Mouse (Mus musculus) left cerebral cortex, adult 11 months (tissue): ENCODE measurements at regions not wholly inside any gene's neighbourhood (a gene's known extent, or its start where the extent isn't known, plus 50 kb on each side); places are given as distances from the start of the nearest gene placed in this dataset.
A peak's percentile ranks its signal among the peaks of the same experiment; 100 is the strongest.

Experiments used
- DNase-seq: peaks from one replicate; pipeline ENCODE4 v3.0.0; 2022; ENCODE audit warnings: low spot score

DNA sequence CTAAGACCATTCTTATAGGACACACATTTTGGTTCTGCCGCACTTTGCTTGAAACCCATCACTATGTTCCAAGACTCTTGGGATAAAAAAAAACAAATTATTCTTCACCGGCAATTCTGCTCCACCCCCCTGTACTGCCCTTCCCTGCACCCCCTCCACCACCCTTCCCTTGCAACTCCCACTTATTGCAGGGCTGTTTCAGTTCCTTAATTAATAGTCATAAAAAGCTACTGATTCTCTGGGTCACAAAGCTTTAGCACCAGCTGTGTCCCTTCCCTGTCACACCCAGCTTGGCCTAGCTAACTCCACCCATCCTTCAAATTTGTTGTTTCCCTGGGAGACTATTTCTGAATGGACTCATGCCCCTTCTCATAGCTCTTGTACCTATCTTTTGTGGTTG is 687.4 kb downstream of the Gm826 start:
- no peak for DNase-seq

DNA sequence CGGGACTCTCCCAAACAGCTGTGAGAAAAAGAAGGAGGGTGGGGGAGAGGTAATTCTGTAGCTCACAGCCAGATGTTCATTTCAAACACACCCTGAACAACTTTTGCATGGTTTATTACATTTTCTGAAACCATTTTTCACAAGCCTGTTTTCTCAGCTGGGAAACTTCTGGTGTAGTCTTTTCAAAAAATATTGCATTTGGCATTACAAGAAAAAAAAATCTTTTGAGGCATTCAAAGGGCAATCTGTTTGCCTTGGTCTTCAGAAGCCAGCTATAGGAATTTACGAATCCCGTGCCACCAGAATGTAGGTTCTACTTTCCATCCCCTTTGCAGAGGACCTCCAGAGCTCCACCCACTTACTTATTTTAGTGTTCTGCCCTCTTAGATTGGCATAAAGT is 681.7 kb downstream of the Gm826 start:
- no peak for DNase-seq

DNA sequence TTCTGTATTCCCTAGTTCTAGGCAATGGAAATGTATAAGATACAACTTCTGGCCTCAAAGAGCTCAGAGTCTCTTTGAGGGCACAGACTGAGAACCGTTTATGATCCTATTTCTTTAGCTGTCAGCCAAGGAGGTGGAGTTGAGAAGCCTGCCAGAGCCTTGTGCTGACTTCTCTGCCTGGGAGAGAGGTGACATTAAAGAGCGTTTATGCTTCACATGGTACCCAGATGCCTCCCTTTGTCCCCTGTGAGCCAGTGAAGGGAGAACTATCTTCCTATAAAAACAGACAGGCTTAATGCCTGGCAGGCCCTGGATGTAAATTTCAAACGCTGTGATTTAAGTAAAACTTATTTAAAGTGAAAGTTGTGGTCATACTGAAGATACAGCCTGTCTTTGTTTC is 657.1 kb downstream of the Gm826 start:
- DNase-seq = no peak

DNA sequence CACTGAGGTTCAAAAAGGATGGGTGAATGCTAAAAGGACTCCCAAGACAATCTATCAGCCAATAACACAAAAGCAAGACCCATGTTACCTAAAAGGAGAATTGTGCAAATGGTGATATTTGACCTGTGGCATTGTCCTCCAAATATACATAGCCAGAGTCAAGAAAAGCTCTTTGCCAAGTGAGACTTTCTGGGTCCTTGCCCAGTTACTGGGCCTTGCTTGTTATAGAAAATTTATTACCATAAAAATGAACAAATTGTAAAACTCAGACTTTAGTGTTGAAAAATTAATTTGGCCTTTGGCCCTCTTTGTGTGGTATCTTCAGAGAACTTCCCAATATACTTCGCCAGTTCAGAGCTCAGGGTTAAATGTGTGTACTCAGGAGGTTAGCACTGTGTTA is 653.3 kb downstream of the Gm826 start:
- no peak for DNase-seq

DNA sequence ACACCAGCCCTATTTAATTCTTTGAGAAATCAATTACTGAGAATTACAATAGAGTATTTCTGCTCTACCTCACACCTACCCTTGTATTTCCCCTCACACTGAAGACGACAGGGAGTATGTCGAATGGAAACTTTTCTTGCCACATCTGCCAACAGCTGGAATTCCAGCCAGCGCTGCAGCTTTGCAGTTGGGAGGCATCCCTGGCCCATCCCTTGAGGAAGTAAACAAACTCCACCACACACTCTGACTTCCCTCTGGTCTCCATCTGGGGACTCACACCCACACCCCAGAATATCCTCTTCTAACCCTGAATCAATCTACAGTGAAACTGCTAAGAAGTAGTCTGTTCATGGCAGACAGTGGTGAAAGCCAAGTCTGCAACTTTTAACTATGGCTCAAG is 630.9 kb downstream of the Gm826 start:
- no peak for DNase-seq

DNA sequence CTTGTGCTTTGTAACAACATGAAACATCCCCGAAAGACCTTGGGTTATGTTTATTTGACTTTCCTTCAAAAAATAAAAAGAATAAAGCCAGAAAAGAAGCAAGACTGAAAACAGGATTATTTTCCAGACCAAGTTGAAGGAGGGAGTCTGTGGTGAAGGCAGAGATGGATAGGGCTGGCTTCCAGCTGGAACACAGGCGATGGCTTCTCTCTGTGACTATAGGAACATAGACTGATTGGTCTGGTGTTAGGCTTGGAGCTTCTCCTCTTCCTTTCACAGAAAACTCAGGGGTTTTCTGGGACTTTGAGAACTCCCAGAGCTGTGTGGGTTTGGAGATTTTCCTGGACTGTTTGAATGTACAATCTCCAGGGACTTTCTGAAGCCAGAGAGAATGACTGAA is 625.8 kb downstream of the Gm826 start:
- no peak for DNase-seq

DNA sequence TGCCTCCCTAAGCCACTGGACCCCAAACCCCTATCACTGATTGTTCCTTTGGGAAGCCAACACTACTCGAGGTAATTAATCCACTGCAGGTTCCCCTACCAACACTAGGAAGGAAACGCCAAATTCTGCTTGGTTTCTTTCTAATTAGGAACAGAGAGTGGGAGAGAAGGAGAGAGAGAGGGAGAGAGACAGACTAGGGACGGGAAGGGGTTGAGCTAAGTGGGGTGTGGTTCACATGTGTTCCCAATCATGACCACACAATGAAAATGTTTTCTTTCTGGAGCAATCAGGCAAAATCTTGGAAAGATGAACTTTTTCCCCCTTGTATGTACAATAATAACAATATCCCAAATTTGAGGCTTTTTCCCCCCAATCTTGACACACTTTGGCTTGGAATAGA is 619.3 kb downstream of the Gm826 start:
- DNase-seq = no peak

DNA sequence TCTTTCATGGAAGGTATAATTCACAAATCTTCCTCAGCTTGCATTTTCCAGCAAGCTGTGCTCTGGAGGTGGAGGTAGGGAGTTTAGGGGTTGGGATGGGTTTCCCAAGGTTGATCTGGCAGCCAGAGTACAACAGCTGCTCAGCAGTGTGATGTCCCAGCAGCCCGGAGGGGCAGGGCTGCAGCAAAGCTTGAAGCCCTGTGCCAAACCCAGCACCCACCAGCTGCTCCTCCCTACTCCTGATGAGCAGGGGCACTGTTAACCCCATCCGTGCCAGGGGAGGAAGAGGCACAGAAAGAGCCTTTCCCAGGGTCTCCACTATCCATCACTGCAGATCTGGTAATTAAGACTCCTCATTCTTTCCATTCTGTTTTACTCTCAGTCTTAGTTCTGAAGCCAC is 615.2 kb downstream of the Gm826 start:
- DNase-seq = no peak

DNA sequence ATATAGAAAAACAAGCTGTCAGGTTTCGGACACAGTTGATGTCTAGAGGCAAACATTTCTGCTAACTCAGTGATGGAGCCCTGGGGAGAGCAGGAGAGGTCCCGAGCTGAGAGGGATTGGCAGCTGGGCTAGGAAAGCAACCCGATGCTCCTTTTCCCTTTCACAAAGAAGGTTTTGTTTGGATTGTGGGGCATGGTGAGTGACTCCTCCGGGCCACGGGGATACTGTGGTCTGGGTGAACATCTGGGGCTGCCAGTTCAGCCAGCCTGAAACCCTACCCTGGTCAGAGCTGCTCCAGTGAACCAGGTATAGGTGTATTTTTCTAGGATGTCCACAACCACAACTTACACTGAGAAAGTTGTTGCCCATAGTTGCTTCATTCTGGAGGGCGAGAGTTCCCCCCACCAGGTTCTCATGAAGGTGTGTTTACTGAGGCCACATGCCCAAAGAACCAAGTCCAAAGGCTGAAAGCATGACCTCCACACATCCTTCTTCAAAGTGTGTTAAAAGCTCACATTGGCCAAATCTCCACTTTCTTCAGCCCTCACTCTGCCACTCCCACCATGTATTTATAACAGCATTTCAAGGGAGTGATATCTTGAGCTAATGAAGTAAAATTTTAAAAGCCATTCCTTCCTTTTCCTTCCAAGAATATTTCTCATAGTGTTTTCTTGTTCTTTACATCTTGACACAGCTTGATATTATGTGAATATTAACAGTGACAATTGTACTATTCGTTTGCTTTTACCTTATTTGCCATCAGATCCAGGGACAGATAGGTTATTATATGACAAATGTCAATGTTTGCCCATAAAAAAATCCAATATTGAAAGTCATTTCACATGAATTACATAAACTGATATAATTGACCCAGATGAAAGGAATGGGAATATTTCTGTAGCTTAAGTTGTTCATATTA is 608.5 kb downstream of the Gm826 start:
- DNase-seq = no peak

DNA sequence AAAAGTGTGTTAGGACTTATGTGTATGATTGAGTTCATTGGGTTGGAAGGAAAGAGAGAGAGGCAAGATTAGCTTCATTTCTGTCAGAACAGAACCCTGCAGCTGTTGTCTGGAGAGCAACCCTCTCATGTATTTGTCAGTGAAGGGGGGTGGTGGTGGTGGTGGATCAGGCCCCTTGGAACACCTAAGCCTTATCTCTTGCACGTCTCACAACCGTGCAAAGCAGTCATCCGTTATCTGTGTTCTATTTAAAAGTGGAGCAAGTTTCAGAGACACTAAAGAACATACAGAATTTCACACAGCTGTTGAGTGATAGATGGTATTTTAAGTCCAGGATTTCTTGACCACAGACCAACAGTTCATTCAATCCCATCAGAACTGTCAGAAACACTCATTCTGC is 604.7 kb downstream of the Gm826 start:
- no peak for DNase-seq

DNA sequence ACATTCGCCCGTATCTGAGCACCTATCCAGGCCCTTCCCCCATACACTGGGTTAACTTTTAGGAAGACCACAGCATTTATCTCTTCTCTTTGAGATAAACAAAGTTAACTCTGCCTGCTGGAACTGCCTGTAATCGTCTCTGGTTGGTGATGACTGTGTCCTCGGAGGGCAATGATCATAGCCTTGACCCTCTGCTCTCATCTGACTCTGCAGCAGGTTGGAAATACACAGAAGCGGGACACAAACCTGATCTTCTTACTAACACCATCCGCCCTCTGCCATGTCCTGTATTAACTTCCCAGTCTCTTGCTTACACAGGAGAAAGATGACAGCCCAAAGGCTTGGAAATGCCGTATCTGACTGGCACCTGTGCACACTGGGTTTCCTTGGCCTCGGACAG is 603.7 kb downstream of the Gm826 start:
- no peak for DNase-seq

DNA sequence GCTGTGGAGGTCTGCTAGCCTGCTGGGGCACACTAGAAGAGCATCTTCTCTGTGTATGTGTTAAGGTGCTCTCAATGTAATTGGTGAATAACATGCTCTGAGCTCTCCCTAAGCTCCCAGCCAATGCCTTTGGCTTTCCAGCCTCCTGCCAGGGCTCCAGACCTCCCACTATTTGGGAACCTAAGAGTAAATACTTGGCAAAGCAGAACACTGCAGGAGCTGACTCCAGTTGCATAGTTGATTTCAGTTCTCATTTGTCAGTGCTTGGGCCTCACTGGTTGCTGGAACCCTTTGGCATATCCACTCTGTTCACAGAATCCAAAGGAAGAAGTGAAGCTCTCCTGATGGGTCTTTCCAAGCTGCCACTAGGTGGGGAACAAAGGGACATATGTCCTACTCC is 602.7 kb downstream of the Gm826 start:
- no peak for DNase-seq

DNA sequence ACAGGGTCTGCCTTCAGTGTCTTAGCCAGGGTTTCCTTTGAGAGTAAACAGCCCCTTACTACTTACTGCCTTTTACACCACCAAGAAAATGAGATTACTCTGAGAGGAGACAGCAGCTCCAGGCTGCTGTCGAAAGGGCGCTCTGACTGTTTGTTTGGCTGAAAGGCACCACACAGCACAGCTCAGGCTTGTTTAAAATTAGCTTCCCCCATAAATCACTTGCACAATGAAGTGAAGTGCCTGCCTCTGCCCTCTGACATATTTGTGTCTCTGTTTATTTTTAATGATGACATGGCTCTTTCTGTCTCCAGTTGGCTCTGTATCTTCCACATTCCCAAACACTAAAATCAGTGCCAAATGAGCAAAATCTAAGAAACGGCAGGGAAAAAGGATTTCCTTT is 601.5 kb downstream of the Gm826 start:
- DNase-seq = no peak

DNA sequence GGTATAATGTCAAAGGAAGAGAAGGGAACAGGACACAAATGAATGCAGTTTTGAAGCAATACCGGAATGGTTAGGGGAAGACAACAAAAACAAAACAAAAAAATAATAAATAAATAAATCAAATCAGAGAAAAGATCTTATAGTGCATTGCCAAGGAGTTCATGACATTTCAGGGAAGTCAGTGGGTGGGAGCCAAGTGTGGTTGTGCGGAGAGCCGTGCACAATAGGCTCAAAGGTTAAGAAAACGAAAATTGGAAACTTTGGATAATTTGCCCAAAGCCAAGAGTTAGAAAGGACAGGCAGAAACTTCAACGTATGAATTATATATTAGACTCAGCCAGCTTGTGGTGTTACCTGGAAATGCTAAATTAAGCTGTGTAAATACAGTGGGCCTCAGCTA is 599.4 kb downstream of the Gm826 start:
- DNase-seq = no peak

DNA sequence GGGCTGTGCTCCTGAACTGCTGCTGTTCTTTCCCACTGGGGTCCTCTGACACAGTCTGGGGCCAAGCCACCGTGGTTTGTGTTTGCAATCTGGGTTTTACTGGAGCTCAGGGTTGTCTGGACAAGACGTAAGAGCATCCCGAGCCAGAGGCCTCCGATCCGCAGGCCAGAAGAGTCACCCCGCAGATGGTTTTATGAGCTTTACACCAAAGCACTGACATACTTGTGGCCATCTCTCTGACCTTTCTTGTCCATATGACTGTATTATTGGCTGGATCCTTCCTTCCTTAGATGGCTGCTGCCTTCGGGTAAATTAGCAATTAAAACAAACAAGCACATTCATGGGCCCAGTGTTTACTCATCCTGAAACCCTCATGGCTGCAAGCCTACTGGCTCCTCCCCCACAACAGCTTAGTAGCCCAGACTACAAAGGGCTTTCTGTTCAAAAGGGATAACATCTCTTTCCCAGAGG is 578.4 kb downstream of the Gm826 start:
- peak; percentile 21 for DNase-seq

DNA sequence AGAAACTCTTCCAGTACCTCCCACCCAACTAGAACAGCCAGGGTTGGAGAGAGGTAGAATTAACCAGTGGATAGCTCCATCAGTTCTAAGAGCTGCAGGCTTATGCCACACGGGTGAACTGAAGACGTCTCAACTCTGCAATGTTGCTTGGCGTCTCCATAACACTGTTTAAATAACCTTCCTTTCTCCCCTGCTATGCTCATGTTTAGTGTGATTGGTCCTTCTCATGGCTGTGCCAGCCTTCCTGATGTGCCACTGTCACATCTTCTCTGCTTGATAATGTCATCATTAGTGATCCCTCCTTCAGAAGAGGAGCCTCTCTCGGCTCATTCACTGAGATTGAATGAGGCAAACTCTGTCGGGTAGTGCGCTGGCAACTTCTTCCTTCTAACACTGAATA is 573.2 kb downstream of the Gm826 start:
- no peak for DNase-seq

DNA sequence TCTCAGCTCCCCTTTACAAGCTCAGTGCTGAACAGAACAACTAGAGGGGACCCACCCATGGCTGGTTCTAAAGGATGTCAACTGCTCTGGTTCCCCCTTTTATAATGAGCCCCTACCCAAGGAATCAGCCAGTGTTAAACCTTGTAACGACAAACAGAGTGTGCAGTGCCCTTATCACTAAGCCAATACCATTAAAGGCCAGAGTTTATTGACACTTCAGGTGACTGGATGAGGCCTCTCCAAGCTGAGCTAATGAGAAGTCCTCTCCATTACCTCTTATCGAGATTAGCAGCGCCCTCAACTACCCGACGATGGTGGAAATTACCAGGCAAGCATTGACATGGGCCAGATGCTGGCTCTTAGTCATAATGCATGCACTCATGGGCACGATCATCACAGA is 570.8 kb downstream of the Gm826 start:
- DNase-seq = no peak
